Mouse (Mus musculus): Measurements from ENCODE around the gene Etv5. TPM values are rescaled to one million over a fixed set of nuclear protein-coding genes. Genes with fewer than 3 reads are reported as not detected.

Gene Etv5
- total and polyA plus RNA-seq, 3 experiments: 2.6 to 4.5 (median 3.5) TPM

DNA sequence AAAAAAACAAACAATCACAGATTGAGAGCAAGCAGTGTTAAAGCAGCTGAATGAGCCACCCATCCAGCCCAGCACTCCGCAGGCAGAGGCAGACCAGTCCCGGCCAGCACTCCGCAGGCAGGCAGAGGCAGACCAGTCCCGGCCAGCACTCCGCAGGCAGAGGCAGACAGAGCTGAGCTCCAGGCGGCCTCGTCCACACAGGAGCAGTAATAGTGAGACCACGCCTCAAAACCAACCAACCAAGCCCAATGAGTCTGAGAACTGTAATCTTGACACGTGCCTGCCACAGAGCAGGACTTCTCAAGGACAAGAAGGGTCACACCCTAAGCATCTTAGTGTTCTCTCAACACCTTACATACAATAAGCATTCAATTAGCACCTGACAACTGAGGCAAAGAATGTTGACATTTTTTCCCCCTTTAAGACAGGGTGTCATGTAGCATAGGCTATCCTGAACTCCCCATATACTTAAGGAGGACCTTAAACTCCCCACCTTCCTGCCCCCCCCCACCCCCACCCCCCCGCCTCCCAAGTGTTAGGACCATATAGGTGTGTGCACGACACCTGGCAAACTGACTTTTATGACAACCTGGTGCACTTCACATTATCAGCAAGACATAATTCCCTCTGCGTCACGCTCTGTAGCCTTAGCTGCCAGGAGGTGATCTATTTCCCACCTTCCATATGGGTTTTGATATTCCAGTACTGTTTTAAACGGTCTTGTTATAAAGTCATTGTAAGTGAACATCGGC lies 44.2 kb downstream of the Etv5 start:
- dilution Hi-C loops (cut with MboI; ENCODE audit: extremely low pct_ligation_motif_present, extremely low pct_unique_long_range_greater_than_20kb, low sequenced_read_pairs): no loop called here
- TF ChIP-seq HCFC1 (IDR thresholded peaks at IDR 0.05; ENCODE audit: low read depth, low read length) (no peak), SMC3 (IDR thresholded peaks at IDR 0.05; ENCODE audit: low read depth, low read length) (no peak), CTCF (conservative IDR thresholded peaks at IDR 0.05 in 1 of 2, IDR thresholded peaks at IDR 0.05 in 1 of 2; ENCODE audit: low read depth in 2 of 2, low read length in 2 of 2) (no peak), GABPA (IDR thresholded peaks at IDR 0.05; ENCODE audit: insufficient replicate concordance, low read depth, low read length) (no peak), TCF12 (IDR thresholded peaks at IDR 0.05; ENCODE audit: low read depth, low read length) (no peak), TBP (conservative IDR thresholded peaks at IDR 0.05; ENCODE audit: low read depth, low read length) (no peak)
- Histone ChIP-seq H3K79me2 (replicated peaks; ENCODE audit: control insufficient read depth, extremely low read depth, insufficient read depth, poor library complexity, severe bottlenecking) (no peaks in the 10 kb centered on the region), H3K4me1 (ENCODE audit: control insufficient read depth in 1 of 2, insufficient read depth in 2 of 2) (peaks cover 0 to 10% of the 10 kb centered on the region in 2 experiments; a peak in 3 of 4 replicates), H3K27me3 (replicated peaks) (no peaks in the 10 kb centered on the region), H3K9me3 (replicated peaks; ENCODE audit: low read length) (no peaks in the 10 kb centered on the region), H3K4me3 (replicated peaks in 1 of 3; ENCODE audit: low read depth in 2 of 3, low read length in 2 of 3, poor library complexity in 1 of 3) (no peak overlapping the region), H3K4me2 (ENCODE audit: insufficient read depth, low read depth, poor library complexity, severe bottlenecking) (no peak overlapping the region), H3K36me3 (replicated peaks in 1 of 2; ENCODE audit: control insufficient read depth in 1 of 2, insufficient read depth in 1 of 2, low read length in 1 of 2) (peaks cover 0 to 4% of the 10 kb centered on the region in 2 experiments), H3K9ac (ENCODE audit: insufficient read depth, low read depth) (no peak overlapping the region), H3K27ac (ENCODE audit: insufficient read depth, low read depth) (no peak overlapping the region)
- in situ Hi-C loops (cut with MboI; ENCODE audit: low pct_ligation_motif_present, low pct_unique_long_range_greater_than_20kb, low sequenced_read_pairs): no loop called here
- DNase-seq (ENCODE audit: extremely low read depth): no peak

DNA sequence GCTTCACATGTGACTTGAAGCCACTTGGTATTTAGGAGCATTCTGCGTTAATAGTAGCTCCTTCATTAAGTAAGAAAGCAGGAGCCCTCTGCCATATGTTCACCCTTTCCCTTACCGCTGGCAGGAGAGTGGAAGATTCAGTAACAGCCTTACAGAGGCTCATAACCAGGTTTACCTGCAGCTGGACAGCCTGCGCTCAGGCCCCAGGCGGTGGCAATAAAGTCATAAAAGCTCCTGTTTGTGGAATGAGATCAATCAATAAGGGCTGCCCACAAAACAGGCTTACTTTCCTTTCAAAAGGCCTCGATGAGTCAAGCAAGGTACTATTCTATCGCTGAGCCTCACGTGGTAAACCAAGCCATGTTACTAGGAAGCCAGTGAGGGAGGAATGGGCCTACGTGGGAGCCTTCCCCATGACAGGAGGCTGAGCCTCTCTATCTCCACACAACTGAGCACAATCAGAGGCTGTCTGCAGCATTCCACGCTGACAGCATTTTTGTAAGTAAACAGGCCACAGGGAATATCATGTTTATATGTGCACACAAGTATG lies 49.1 kb downstream of the Etv5 start:
- TF ChIP-seq CTCF (conservative IDR thresholded peaks at IDR 0.05 in 1 of 2, IDR thresholded peaks at IDR 0.05 in 1 of 2; ENCODE audit: low read depth in 2 of 2, low read length in 2 of 2): no peak
- TF ChIP-seq POLR2AphosphoS2 (IDR thresholded peaks at IDR 0.05; ENCODE audit: low read depth, low read length): no peak
- TF ChIP-seq ZMIZ1 (IDR thresholded peaks at IDR 0.05; ENCODE audit: low read depth, low read length): no peak
- TF ChIP-seq JUN (IDR thresholded peaks at IDR 0.05; ENCODE audit: insufficient read depth, low read depth, low read length): no peak
- no peak for TF ChIP-seq MAZ (IDR thresholded peaks at IDR 0.05; ENCODE audit: low read depth, low read length)
- TF ChIP-seq GABPA (IDR thresholded peaks at IDR 0.05; ENCODE audit: insufficient replicate concordance, low read depth, low read length): no peak
- no peak for TF ChIP-seq BHLHE40 (IDR thresholded peaks at IDR 0.05; ENCODE audit: low read depth, low read length)
- no peak for TF ChIP-seq HCFC1 (IDR thresholded peaks at IDR 0.05; ENCODE audit: low read depth, low read length)
- TF ChIP-seq NRF1 (IDR thresholded peaks at IDR 0.05; ENCODE audit: low read depth, low read length): no peak
- no peak for TF ChIP-seq TCF12 (IDR thresholded peaks at IDR 0.05; ENCODE audit: low read depth, low read length)
- in situ Hi-C loops (cut with MboI; ENCODE audit: low pct_ligation_motif_present, low pct_unique_long_range_greater_than_20kb, low sequenced_read_pairs): no loop called here
- no peaks in the 10 kb centered on the region for H3K4me1 ChIP-seq (ENCODE audit: control insufficient read depth in 1 of 2, insufficient read depth in 2 of 2)
- no peak overlapping the region for H3K9ac ChIP-seq (ENCODE audit: insufficient read depth, low read depth)
- no peaks in the 10 kb centered on the region for H3K9me3 ChIP-seq (replicated peaks; ENCODE audit: low read length)
- no peak overlapping the region for H3K4me3 ChIP-seq (replicated peaks in 1 of 3; ENCODE audit: low read depth in 2 of 3, low read length in 2 of 3, poor library complexity in 1 of 3)
- no peaks in the 10 kb centered on the region for H3K27me3 ChIP-seq (replicated peaks)
- H3K79me2 ChIP-seq (replicated peaks; ENCODE audit: control insufficient read depth, extremely low read depth, insufficient read depth, poor library complexity, severe bottlenecking): no peaks in the 10 kb centered on the region
- dilution Hi-C loops (cut with MboI; ENCODE audit: extremely low pct_ligation_motif_present, extremely low pct_unique_long_range_greater_than_20kb, low sequenced_read_pairs): no loop called here
- H3K4me2 ChIP-seq (ENCODE audit: insufficient read depth, low read depth, poor library complexity, severe bottlenecking): no peak overlapping the region
- no peak for DNase-seq (ENCODE audit: extremely low read depth)
- H3K36me3 ChIP-seq (replicated peaks in 1 of 2; ENCODE audit: control insufficient read depth in 1 of 2, insufficient read depth in 1 of 2, low read length in 1 of 2): no peaks in the 10 kb centered on the region
- no peak overlapping the region for H3K27ac ChIP-seq (ENCODE audit: insufficient read depth, low read depth)

Measured in CH12.LX (cell line).